In the genomic region with DNA sequence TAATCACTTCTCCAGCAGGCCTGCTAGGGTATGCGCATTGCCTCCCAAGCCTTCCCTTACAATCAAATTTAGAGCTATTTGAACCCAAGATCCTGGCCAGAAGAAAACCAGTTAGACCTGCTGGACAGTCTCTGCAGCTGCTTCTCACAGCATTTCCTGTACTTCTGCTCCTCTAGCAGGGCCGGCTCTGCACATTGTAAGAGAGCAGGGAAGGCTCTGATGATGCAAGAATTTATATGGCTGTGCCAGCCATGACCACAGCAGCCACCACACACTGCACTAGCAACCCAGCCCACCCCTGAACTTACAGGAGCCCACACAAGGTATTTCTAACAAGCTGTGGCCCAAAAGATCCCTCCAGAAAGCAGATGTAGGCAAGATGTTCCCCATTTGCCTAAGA, we compare ENCODE assay signal across 16 mouse cellular contexts. TPM values are rescaled to one million over a fixed set of nuclear protein-coding genes. Genes with fewer than 3 reads are reported as not detected.
DNase-seq lines count a peak whose midpoint lies in the region; ATAC-seq and TF ChIP-seq lines count a peak whose summit lies in the region.
"Had no signal": no experiment of that assay in that cellular context is flagged by ENCODE, and none has a peak within 500 bp of the region (broad histone marks: within the 10 kb centered on the region; RNA-seq: fewer than 3 reads in every experiment).

No protein-coding gene starts in this region.

- H3K27ac ChIP-seq in embryonic facial prominence, embryonic 14.5 days (replicated peaks; ENCODE audit: low read depth, low read length) = no peak overlapping the region
- H3K27ac ChIP-seq in kidney, adult 2 months (ENCODE audit: insufficient read depth, low read depth, low read length) = no peak overlapping the region
- H3K27ac ChIP-seq: forebrain, embryonic 15.5 days; hindbrain, embryonic 13.5 days; neural tube, embryonic 12.5 days had no signal

- peak; percentile 13 to 38 for DNase-seq in lung, adult 18-20 months
- no peak for DNase-seq in lung, postnatal 4 days
- peak; percentile 21 for DNase-seq in MN1 (ENCODE audit: low spot score)
- DNase-seq in embryonic facial prominence, embryonic 14.5 days (ENCODE audit: low spot score) = peak; percentile 76
- DNase-seq in lung, postnatal 36 days = peak; percentile 42
- no peak for DNase-seq in ovary, postnatal 36 days (ENCODE audit: low spot score)
- DNase-seq in neural tube, embryonic 10.5 days (ENCODE audit: extremely low spot score, low spot score) = no peak
- DNase-seq in kidney, adult 2 months = no peak
- DNase-seq: cerebellum, postnatal 36 days; kidney, adult 9 months; retina, postnatal 1 day had no signal

- H3K27me3 ChIP-seq in embryonic facial prominence, embryonic 14.5 days (replicated peaks; ENCODE audit: control insufficient read depth, insufficient read depth, low read length) = peaks cover 15% of the 10 kb centered on the region
- no peaks in the 10 kb centered on the region for H3K27me3 ChIP-seq in kidney, adult 2 months (replicated peaks; ENCODE audit: control insufficient read depth, insufficient read depth, low read length)

- H3K4me2 ChIP-seq in embryonic facial prominence, embryonic 14.5 days (ENCODE audit: low read depth, low read length) = no peak overlapping the region
- H3K4me2 ChIP-seq: forebrain, embryonic 15.5 days; heart, embryonic 12.5 days; hindbrain, embryonic 13.5 days; neural tube, embryonic 12.5 days had no signal

- H3K9ac ChIP-seq in embryonic facial prominence, embryonic 14.5 days (ENCODE audit: low read depth, low read length) = no peak overlapping the region
- H3K9ac ChIP-seq: forebrain, embryonic 15.5 days; heart, embryonic 12.5 days; hindbrain, embryonic 13.5 days; neural tube, embryonic 12.5 days had no signal

- ATAC-seq in embryonic facial prominence, embryonic 14.5 days (ENCODE audit: low read depth) = peak; percentile 88; the same call in 1 of the 2 replicates
- ATAC-seq: forebrain, embryonic 15.5 days; midbrain, embryonic 16.5 days had no signal

- H3K4me3 ChIP-seq in embryonic facial prominence, embryonic 14.5 days (ENCODE audit: low read depth, low read length) = no peak overlapping the region
- no peak overlapping the region for H3K4me3 ChIP-seq in kidney, adult 2 months (ENCODE audit: insufficient read depth, low read depth, low read length)
- H3K4me3 ChIP-seq: forebrain, embryonic 15.5 days; heart, embryonic 12.5 days; hindbrain, embryonic 13.5 days; neural tube, embryonic 12.5 days had no signal

- H3K4me1 ChIP-seq in embryonic facial prominence, embryonic 14.5 days (ENCODE audit: control insufficient read depth, insufficient read depth, low read length) = peaks cover 5% of the 10 kb centered on the region; the same call in 1 of the 2 replicates
- 0 out of 2 replicates have a peak, but pooled peaks cover 7% of the 10 kb centered on the region for H3K4me1 ChIP-seq in kidney, adult 2 months (ENCODE audit: control insufficient read depth, insufficient read depth, low read length)

- TF ChIP-seq CTCF in kidney, adult 2 months (conservative IDR thresholded peaks at IDR 0.05; ENCODE audit: insufficient read depth, insufficient read length, low read depth, low read length) = no peak

- no peak for TF ChIP-seq POLR2A in kidney, adult 2 months (IDR thresholded peaks at IDR 0.05; ENCODE audit: low read depth, low read length)

- H3K36me3 ChIP-seq in embryonic facial prominence, embryonic 14.5 days (ENCODE audit: control insufficient read depth, insufficient read depth, low read length) = no peaks in the 10 kb centered on the region
- H3K36me3 ChIP-seq in kidney, adult 2 months (ENCODE audit: control insufficient read depth, insufficient read depth, low read length) = no peaks in the 10 kb centered on the region
- H3K36me3 ChIP-seq: forebrain, embryonic 15.5 days; heart, embryonic 12.5 days; hindbrain, embryonic 13.5 days; neural tube, embryonic 12.5 days had no signal

- WGBS in embryonic facial prominence, embryonic 14.5 days = 54% methylated on average over 2 of the region's 2 CpGs
- 57% methylated on average over 2 of the region's 2 CpGs for WGBS in kidney, adult 2 months

- no peaks in the 10 kb centered on the region for H3K9me3 ChIP-seq in embryonic facial prominence, embryonic 14.5 days (ENCODE audit: control insufficient read depth, low read length)
- H3K9me3 ChIP-seq: forebrain, embryonic 15.5 days; heart, embryonic 12.5 days; hindbrain, embryonic 13.5 days; neural tube, embryonic 12.5 days had no signal

RNA-seq across cellular contexts. Expression of a gene that starts 13.3 kb away (rescaled TPM):
- 16.9 and 18.5 TPM in 2 replicates for polyA plus RNA-seq in embryonic facial prominence, embryonic 14.5 days (2014; fragmentation: Nextera tagmentation; extraction: Ambion mirVana)
- polyA plus RNA-seq in kidney, adult 2 months (2012; rRNA removed) = 8.0 and 8.5 TPM in 2 replicates

RNA-seq across cellular contexts. Expression of a gene that starts 19.6 kb away (rescaled TPM):
- polyA plus RNA-seq in embryonic facial prominence, embryonic 14.5 days (2014; fragmentation: Nextera tagmentation; extraction: Ambion mirVana) = 0.22 and 0.54 TPM in 2 replicates
- 0.25 and 0.41 TPM in 2 replicates for polyA plus RNA-seq in kidney, adult 2 months (2012; rRNA removed)
- polyA plus RNA-seq: hindbrain, embryonic 13.5 days; midbrain, embryonic 16.5 days had no signal

Comparison
In these comparisons a context has a peak if more than half of its experiments do, and no peak if none do; other contexts are left out.
1. DNase-seq: peak in lung, adult 18-20 months (2 of 2), MN1 (single experiment), embryonic facial prominence, embryonic 14.5 days (single experiment) and lung, postnatal 36 days (single experiment); none in lung, postnatal 4 days (0 of 2), ovary, postnatal 36 days (single experiment), neural tube, embryonic 10.5 days (single experiment) and kidney, adult 2 months (single experiment).